Mouse (Mus musculus) spleen, postnatal 14 days (tissue): ENCODE data around the gene Pzp.

Source experiments
- DNase-seq, 2 experiments: peaks; one replicate each; pipeline ENCODE4 v3.0.0; 2021 to 2022; ENCODE audit warnings: low spot score in 2 of 2

The Pzp gene

GRCm38 (mm10) chr6:128526601-128527000, at the start of gene Pzp:
Pzp (minus strand) TSS chr6:128526720.
- DNase-seq: no peak

- DNase-seq: no peak
Measured at GRCm38 (mm10) chr6:128566589-128566988, 40.1 kb upstream of the Pzp start.

- no peak for DNase-seq
Measured at GRCm38 (mm10) chr6:128554049-128554448, 27.5 kb upstream of the Pzp start.

GRCm38 (mm10) chr6:128549463-128550452, 23.2 kb upstream of the Pzp start:
- no peak for DNase-seq

GRCm38 (mm10) chr6:128548532-128548931, 22.0 kb upstream of the Pzp start:
- DNase-seq: no peak

- DNase-seq: no peak
Measured at GRCm38 (mm10) chr6:128545402-128545801, 18.9 kb upstream of the Pzp start.

- DNase-seq: no peak
Measured at GRCm38 (mm10) chr6:128543226-128543625, 16.7 kb upstream of the Pzp start.

- no peak for DNase-seq
Measured at GRCm38 (mm10) chr6:128535250-128535649, 8.7 kb upstream of the Pzp start.

GRCm38 (mm10) chr6:128533296-128533695, 6.8 kb upstream of the Pzp start:
- DNase-seq: no peak

DNA sequence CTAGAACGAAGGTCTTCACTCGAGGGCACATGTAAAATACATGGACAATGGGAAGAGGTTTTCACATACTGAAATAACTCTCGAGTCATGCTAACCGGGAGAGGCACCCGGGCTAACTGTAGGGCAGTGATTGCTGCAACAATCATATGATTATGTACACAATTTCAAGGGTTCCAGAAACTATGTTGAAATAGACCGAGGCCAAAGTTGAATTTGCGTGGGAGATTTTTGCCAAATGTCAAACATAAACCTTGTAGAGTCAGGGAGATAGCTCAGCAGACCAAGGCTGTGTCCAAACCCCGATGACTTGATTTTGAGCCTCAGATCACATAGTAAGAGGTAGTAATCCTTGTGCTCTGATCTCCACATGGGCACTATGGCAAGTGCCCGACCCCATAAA, 6.2 kb upstream of the Pzp start:
- no peak for DNase-seq

- no peak for DNase-seq
Measured at GRCm38 (mm10) chr6:128528491-128528890, 2.0 kb upstream of the Pzp start.

GRCm38 (mm10) chr6:128527110-128527509, 590 bp upstream of the Pzp start:
- no peak for DNase-seq

- DNase-seq: no peak
Measured at GRCm38 (mm10) chr6:128525801-128526200, 719 bp downstream of the Pzp start.

DNA sequence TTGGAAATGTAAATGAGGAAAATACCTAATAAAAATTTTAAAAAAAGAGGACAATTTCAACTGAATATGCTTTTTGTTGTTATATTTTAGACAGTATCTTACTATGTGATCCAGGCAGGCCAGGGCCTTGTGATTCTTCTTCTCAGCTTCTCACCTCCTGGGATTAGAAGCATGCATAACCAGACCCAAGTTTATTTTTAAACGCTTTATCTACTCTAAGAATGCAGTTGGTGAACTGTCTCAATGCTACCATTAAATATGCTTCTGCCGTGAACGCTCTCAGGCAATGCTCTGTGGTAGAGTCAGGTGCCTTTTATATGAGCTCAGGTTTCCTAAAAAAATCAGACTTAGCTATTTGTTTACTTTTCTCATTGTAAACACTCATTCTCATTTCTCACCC, 3.2 kb downstream of the Pzp start:
- DNase-seq: no peak

DNA sequence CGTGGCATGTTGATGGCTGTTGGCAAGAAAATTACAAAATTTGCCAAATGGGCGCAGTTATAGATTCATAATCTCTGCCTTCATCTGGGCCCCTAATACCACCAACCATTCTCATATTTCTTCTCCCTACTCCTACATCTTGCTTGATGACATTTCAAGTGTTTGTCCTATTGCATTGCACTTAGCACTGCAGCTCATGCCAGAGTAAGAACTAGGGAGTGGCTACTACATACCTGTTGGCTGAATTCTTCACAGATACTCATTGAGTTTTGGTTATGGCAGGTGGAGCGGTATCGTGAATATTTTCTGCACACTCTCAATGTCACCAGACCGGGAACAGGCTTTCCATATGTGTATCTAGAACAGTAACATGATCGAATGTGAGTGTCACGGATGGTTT, 7.4 kb downstream of the Pzp start:
- no peak for DNase-seq

GRCm38 (mm10) chr6:128505676-128506236, 20.8 kb downstream of the Pzp start:
- no peak for DNase-seq

DNA sequence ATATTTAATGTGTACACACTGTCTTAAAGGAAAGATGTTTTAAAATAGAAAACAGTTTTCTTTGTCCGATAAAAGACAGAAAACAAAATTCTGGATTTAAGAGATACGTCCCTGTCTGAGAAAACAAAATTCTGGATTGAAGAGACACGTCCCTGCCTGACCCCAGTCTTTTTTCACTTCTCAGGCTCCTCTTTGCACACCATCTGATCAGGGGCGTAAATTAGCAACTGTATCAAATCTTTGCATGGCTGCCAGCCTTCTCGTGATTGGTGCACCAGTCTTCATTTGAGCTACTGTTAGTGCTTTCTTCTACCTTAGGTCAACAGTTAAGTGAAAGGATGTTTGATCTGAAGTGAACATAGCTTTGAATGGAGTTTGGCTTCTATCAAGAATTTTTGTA, 21.8 kb downstream of the Pzp start:
- DNase-seq: no peak

GRCm38 (mm10) chr6:128495346-128495745, 31.2 kb downstream of the Pzp start:
- DNase-seq: no peak

DNA sequence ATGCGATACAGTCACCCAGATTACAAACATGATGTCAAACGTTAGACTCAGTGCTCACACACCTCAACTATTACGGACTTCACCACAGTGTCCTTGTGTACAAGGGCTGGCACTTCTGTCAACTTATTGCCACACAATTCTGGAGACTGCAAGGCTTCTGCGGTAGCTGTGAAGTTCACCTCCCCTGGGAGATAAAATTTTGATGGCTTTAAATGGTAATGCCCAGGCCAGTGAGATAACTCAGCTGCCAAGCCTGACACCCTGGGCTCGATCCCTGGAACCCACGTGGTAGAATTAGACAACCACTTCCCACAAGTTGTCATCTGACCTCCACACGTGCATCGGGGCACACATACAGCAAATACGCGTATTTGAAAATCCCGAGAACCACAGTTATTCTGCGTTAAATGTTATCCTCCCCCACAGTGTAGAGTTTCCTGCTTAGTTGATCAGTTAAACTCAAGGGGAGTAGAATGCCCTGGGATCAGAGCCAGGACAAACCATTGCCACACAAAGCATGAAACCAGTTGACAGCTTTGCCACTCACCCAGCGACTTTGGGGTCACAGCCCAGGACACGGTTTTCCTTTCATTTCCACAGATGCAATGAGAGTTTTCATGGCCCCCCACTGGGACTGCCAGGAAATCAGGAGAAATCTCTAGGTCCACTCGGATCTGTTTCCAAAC, 31.7 kb downstream of the Pzp start:
- DNase-seq: no peak

DNA sequence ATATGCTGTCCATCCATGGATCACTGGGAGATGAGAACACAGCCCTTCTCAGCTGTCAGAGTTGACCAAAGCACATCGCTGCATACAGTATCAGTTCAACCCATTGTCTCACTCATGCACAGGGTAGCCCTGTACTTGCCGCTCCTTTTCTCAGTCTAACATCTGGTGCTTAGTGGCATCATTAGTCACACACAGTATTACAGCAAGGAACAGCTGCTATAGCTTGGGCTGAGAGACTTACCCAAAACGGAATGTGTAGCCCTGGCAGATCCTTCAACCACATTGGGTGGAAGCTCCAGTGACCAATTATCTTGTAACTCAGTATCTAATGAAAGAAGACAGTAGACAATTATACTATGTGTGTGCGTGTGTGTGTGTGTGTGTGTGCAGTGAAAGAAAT, 34.6 kb downstream of the Pzp start:
- no peak for DNase-seq

DNA sequence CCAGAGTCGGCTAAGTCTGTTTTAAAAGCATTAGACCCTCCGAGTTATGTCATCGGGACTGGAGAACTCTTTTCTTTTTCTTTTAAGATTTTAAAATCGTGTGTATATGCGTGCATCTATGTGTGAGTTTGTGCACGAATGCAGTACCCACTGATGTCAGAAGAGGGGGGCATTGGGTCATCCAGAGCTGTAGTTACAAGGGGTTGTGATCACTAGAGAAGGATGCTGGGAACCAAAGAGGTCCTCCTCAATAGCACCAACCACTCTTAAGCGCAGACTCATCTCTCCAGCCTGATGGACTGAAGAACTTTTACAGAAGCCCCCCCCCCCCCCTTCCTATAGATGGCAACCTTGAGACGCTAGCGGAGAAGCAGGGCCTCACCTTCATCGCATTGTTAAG, 36.4 kb downstream of the Pzp start:
- no peak for DNase-seq

GRCm38 (mm10) chr6:128487736-128488135, 38.8 kb downstream of the Pzp start:
- no peak for DNase-seq
